Mouse (Mus musculus) cerebellum, adult 11 months (tissue): ENCODE results near the gene Hist2h2aa2.
"Not testable (repeated sequence)": the region's sequence is repeated elsewhere in the genome, so short reads cannot be mapped to it uniquely, and the experiment has no call there.

ENCODE experiments used
- DNase-seq: peaks from one replicate; pipeline ENCODE4 v3.0.0; 2022

Gene Hist2h2aa2

DNA sequence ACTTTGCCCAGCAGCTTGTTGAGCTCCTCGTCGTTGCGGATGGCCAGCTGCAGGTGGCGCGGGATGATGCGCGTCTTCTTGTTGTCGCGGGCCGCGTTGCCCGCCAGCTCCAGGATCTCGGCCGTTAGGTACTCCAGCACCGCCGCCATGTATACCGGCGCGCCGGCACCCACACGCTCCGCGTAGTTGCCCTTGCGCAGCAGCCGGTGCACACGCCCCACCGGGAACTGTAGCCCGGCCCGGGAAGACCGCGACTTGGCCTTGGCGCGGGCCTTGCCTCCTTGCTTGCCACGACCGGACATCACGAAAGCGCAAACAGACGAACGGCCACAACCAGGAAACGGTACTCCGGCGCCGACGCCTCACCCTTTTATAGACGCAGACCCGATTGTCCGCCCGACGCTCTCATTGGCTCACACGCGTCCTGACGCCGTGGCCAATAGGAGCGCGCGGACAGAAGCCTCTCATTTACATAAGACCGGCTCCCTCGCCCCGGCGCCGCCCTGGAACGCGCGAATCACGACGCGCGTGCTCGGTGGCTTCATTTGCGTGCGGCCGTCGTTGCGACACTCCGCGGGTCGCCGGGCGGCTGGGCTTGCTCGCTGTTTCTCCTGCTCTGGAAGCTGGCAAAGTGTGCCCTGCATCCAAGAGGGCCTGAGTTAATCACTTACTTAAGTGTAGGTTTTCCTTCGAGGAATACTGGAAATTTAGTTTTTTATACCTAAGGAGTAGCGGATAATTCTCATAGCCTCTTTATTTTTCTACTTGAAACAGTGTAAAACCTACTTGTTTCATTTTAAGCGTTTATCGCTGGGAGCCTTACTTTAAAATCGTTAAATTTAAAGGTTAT lies at the start of gene Hist2h2aa2:
Gene Hist2h2aa2 (minus strand): TSS at position 328 of the 850 bp plus-strand sequence.
- peak; percentile 95 for DNase-seq

DNA sequence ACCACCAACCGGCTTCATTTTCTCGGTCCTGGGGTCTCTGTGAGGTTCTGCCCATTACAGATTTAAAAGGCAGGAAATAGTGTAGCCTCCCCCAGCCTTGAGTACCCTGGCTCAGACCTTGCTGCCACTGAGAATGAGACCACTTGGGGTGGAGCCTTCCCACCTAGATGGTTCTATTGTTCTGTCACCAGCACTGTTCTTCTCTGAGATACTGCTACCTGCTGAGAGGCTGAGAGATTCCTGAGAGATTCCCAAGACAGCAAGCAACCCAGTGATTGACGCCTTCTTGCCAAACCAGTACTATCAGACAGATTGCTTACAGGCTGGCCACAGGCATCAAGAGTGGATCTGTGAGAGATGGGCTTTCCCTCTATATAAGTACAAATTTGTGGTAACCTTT lies 49.1 kb upstream of the Hist2h2aa2 start:
- no peak for DNase-seq

DNA sequence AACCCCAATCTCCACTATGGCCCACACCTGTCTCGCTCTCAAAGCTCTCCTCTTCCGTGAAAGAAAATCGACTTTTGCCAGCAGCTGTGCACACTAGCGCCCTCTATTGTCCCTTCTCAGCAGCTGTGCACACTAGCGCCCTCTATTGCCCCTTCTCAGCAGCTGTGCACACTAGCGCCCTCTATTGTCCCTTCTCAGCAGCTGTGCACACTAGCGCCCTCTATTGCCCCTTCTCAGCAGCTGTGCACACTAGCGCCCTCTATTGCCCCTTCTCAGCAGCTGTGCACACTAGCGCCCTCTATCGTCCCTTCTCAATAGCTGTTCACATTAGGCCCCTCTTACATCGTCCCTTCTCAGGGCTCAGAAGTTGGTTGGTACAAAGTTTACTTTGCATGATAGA lies 47.3 kb upstream of the Hist2h2aa2 start:
- DNase-seq: not testable (repeated sequence)

DNA sequence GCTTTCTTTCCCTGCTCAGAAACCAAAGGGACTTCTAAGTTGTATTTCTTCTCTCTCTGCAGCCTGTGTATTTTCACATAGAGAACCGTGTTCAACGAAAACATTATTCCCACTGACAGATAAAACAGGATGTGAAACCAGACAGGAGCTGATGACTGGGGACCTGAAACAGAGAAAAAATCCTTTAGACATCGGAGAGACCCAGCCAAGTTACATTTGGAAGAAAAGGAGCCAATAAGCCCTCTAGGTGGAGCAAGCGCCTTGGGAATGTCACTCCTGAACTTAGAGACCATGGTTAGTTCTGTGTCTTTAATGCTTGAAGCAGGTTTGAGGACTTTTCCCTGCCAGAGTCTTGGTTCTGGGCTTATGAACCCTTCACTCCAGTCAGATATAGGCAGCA lies 44.4 kb upstream of the Hist2h2aa2 start:
- DNase-seq: no peak

DNA sequence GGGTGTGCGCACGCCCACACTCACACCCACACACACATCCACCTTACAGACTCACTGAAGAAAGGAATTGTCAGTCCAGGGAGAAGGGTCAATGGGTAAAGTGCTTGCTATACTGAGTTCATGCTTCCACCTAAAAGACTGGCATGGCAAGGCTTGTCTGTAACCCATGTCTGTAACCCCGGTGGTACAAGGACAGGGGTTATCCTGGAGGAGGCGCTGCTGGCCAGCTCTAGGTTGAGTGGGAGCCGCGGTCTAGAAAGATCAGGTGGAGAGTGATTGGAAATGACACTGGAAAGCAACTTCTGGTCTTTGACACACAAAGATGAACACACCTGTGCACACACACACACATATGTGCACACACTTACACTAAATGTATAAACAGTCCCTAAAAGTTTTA lies 40.6 kb upstream of the Hist2h2aa2 start:
- DNase-seq: no peak

DNA sequence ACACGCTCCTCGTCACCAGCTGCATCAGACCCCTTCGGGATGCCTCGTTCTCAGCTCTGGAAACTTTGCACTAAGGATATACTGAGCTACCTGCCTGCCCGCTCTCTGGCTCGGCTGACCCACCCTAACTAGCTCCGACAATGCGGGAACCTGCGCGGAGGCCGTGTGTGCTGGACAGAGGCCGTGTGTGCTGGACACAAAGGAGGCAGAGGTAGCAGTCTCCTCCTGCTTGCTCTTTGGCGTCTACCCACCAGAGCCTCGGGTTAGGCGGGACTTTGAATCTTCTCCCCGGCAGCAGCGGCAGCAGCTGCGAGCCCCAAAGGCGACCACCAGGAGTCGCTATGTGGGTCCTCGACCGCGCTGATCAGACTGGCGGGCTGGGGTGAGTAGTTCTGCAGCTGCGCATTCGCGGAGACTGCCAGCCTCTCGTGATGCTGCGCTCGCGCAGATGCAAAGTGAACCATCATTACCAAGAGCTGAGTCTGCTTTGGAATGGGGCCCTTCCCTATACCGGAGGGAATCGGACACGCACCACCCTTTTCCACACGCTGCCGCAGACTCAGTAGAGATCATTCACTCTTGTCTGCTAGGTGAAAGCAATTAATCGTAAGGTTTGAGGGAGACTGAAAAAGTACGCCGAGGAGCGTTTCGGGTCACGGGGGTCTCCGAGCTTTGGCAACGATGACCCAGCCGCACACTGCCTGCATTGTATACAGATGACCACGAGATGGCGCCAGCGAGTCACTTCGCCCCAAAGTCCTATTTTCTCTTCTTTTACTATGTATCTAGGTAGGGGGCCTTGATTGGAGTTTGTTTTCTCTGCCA lies 37.9 kb upstream of the Hist2h2aa2 start:
- peak; percentile 87 for DNase-seq

DNA sequence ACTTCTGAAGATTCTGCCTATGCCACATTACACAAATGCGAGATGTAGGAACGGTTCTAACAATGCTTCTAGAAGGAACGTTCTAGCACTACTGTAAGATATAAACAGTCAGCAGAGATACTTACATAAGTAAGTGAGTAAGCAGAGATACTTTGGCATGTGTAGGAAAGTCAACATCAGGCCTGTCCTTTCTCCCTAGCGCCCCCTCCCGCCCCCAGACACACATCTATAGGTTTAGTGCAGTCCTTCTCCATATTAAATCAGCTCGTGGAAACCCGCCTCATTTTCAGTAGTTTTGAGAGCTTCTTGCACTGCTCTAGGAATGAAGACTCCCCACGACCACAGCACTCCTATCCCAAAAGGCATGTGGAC lies 37.3 kb upstream of the Hist2h2aa2 start:
- no peak for DNase-seq

DNA sequence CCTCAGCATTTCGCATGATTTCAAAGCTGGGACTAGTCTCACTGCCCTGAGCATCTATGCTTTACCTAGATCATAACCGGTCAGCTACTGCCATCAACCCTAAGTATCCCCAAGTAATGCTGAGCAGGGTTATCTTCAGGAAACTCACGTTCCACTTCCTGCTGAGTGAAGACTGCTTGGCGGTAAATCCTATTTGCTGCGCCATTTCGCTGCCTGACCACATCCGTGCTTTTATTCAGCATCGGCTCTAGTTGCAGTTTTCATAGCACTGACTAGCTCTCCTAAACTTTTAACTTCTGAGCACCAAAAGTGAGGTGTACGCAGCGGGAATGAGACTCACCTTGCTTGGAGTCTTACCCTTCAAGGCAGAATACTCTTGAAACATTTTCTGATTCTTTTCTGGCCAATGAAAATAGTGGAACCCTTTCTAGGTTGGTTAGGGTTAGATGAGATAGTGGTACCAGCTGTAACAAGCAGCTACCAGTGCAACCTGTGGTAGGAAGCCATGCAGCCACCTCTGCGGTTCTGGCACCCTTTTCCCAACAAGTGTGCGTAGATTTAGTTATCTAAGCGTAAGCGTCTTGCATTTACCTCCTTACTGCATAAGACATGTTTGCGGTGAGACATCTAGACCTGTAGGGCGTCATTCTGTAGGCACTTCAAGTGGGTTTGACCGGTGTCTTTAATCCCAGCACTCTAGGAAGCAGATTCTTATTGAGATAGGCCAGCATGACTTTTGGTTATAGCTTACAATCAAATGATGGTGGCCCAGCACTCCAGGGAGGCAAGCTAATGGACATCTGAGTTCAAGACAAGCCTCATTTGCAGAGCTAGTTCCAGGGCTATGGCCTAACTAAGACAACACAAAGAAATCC lies 33.8 kb upstream of the Hist2h2aa2 start:
- DNase-seq: no peak

DNA sequence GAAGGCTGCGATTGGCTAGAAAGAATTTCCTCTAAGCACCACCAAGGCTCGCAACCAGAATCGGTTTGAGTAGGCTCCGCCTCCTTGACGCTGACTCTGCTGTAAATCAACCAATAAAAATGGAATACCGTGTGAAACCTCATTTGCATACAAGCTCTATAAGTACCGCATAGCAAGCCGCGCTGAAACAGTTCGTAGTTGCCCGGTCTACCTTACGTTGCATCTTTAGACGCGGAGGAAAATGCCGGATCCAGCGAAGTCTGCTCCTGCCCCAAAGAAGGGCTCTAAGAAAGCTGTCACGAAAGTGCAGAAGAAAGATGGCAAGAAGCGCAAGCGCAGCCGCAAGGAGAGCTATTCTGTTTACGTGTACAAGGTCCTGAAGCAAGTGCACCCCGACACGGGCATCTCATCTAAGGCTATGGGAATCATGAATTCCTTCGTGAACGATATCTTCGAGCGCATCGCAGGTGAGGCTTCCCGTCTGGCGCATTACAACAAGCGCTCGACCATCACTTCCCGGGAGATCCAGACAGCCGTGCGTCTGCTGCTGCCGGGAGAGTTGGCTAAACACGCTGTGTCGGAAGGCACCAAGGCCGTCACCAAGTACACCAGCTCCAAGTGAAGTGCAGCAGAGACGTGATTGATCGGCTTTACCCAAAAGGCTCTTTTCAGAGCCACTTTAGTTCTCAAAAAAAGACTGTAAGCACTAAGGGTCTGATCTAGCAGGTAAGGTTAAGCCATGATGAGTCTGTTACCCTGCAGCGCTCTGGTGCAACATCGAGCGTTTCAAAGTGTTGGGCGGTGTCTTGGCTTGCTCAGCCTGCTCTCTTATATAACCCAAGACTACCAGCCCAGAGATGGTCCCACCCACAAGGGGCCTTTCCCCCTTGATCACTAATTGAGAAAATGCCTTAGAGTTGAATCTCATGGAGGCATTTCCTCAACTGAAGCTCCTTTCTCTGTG lies 29.7 kb upstream of the Hist2h2aa2 start, which contains the start of gene Hist2h2bb:
Gene Hist2h2bb (plus strand): TSS at position 242 of the 964 bp plus-strand sequence.
- peak; percentile 91 for DNase-seq

DNA sequence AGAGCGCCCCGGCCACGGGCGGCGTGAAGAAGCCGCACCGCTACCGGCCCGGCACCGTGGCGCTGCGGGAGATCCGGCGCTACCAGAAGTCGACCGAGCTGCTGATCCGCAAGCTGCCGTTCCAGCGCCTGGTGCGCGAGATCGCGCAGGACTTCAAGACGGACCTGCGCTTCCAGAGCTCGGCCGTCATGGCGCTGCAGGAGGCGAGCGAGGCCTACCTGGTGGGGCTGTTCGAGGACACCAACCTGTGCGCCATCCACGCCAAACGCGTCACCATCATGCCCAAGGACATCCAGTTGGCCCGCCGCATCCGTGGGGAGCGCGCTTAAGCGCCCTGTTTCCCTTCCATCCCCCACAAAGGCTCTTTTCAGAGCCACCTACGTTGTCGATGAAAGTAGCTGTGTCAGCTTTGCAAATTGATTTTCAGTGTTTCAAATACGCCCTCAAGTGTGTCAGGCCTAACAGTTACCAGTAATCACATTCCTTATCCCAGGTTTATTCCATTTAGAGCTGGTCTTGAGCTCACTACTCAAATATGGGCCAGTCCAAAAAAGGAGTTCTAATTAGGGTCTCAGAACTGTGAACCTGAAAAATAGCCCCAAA lies 28.8 kb upstream of the Hist2h2aa2 start:
- DNase-seq: not testable (repeated sequence)

DNA sequence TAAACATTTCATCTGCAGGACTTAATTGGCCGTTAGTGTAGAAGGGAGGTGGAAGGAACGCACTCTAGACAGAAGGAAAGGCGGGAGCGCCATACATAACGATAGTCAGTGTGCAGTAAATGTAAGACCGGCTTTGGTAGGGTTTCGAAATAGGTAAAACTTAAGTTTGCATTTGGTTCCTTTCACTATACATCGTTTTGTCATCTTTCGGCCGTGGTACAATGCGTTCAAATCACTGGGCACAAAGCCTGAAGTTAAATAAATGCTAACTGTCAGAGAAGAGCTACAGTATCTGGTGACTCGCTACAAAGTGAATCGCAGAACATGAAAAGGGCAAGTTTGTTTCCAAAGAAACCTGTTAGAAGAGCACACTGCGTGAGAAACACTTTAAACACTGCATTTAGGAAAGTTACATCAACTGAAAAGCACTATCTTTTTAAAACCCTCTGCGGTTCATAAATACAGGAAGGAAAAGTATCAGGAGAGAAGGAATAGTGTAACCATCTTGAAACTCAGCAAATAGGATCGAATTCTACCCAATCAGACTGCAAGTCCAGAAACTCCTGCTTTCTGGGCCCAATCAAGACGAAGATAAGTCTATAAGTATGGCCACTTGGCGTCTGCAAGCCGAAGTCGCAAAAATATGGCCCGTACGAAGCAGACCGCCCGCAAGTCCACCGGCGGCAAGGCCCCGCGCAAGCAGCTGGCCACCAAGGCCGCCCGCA lies 28.1 kb upstream of the Hist2h2aa2 start, which contains the start of gene Hist2h3b:
Gene Hist2h3b (plus strand): TSS at position 604 of the 725 bp plus-strand sequence.
- peak; percentile 76 for DNase-seq

DNA sequence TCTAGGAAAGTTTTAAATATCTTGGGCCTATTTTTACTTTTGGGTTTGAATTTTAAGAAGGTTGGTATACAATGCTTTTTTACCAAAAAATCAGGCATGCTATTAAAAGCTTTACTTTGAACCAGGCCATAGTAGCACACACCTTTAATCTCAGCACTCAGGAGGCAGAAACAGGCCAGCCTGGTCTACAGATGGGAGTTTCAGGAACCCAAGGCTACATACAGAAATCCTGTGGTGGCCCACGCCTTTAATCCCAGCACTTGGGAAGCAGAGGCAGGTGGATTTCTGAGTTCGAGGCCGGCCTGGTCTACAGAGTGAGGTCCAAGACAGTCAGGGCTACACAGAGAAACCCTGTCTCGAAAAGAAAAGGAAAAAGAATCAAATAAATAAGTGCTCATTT lies 27.5 kb upstream of the Hist2h2aa2 start:
- DNase-seq: no peak

DNA sequence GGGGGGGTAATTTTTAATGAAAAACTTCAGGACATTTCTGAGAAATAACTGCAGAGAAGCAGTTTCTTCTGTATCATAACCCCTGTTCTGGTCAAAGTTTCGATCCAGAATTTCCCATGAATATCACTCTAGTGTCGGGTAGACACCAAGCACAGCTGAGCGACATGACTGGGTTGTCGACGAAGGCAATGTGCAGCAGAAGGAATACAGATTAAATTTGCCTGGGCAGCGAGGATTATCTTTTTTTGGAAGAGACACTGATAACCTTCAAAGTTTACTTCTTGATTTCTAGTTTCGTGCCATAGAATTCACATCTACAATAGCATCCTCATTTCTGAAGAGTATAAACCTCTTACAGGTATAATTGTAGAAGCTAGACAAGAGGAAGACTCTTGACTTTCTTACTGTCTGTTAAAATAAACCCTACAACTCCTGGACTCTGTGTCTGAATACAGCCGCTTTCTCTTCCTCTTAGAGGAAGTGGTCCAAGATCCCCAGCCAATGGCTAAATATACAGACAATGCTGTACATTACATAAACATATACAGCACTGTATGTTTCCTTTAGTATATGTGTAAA lies 26.1 kb upstream of the Hist2h2aa2 start:
- DNase-seq: no peak

DNA sequence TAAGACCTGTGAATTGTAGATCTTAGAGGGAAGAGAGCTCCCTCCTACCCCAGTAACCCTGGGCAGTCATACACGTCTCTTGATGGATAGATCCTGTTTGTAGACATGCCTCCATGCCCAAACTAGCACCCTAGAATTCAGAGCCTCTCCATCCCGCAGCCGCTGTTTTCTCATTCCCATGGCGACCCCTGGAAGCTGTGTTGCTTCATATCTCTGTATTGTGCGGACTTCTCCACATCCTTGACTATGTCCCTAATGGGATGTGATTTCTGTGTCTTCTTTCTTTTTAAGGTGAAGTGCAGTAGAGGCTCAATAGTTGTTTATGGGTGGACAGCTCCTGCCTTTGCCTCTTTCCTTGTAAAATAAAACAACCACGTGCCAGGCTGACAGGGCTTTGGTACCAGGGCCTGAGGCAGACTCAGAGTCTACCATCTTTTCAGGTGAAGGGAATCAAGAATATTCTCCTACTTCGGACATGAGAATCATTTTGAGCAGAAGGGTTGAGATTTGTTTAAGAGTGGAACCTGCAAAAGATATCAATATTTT lies 24.4 kb upstream of the Hist2h2aa2 start:
- no peak for DNase-seq

DNA sequence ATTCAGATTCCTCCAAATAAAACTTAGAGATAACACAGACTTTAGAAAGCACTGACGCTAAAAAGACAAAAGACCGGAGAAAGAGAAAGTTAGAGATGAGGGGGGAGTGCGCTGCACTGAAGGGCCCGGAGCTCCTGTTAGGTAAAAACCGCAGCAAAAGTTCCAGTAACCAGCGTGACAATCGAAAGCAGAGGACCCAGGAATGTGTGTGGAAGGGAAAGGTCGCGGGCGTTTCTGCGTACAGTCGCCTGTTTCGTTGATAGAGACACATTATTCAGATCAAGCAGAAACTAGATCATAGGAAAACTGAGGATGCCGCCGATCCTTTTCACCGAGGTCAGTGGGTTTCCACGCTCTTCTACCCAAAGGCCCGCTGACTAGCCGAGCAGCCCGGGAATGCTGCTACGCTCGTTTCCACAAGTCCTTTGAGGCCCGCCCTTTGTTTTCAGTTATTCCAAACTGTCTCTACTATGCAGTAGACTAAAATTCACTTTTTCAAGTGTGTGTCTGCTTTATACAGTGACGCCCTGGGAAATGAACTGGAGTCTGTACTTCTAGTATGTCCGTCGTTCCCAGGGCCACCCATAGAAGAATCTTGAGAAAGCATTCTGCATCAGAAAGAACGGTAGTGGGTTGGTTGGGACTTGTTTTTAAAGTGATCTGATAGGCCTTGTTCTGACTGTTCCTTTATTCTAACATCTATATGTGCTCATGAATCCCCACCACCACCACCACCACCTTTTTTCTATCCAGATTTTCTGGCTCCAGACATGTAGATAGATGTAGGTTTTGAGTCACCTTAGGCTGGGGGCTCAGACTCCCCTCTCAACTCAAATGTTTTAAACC lies 23.7 kb upstream of the Hist2h2aa2 start:
- no peak for DNase-seq

DNA sequence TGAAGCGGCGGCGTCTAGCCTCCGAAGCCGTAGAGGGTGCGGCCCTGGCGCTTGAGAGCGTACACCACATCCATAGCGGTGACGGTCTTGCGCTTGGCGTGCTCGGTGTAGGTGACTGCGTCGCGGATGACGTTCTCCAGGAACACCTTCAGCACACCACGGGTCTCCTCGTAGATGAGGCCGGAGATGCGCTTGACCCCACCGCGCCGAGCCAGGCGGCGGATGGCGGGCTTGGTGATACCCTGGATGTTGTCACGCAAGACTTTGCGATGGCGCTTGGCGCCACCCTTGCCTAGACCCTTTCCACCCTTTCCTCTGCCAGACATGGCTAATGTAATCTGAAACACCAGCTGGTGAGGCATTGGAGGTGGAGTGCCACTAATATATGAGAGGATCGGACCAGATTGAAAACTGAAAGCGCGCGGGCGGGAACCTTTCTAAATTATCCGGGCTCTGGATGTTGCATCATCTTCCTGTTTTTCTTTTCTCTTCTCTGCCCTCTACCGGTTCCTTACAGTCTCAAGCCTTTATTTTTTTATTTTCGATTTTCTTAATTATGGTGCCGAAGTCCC lies 23.0 kb upstream of the Hist2h2aa2 start, which contains the start of gene Hist2h4:
Gene Hist2h4 (minus strand): TSS at position 333 of the 572 bp plus-strand sequence.
- peak; percentile 96 for DNase-seq

DNA sequence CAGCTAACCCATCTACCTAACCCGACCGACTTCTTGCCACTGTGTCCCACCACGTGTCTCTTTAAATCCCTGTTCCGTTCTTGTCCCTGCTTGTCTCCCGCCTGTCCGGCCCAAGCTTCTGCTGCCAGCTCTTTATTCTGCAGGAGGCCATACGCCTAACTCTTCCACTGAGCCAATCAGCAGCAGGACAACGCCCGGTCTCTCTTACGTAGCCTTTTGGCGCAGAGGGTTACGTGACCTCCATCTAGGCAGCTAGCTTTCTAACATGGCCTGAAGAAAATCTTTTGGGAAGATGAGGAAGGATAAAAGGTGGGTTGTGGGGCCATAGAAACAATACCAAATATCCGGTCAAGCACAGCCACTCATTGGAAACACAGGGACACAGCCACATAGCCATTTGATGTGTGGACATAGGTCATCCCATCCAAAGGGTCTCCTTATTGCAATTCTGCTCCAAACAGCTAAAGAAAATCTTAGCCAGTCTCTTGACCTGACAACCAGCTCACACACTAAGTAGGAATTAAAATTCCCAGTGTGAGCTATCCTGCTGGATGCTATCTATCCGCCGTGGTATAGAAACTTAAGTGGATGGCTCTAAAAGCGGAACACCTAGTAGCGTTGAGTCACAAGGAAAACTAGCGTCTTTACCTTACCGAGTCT lies 22.3 kb upstream of the Hist2h2aa2 start:
- peak; percentile 85 for DNase-seq

DNA sequence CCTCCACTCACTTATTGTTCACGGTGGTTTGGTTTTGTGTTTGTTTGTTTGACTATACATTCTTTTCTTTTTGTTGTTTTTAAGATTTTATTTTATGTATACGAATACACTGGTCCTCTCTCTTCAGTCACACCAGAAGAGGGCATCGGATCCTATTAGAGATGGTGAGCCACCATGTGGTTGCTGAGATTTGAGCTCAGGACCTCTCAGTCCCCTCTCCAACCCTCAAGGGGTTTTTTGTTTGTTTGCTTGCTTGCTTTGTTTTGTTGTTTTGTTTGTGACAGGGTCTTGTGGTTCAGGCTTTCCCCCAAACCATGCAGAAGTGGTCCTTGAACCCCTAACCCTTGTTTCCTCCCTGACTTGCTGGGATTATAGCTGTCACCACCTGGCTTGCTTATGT lies 21.5 kb upstream of the Hist2h2aa2 start:
- no peak for DNase-seq
